Mouse (Mus musculus) midbrain, embryonic 15.5 days (tissue): ENCODE results near the gene Fbxw7. TPM values are rescaled to one million over a fixed set of nuclear protein-coding genes. Genes with fewer than 3 reads are reported as not detected.

Source experiments
- ATAC-seq: fragments of 200-750 bp; cut with Nextera tagmentation; replicated peaks from 2 replicates; pipeline ENCODE4 v1.8.0; 2017; ENCODE audit warnings: moderate TSS enrichment
- H3K27ac ChIP-seq: fragments of 300-500 bp; sonication (generic); 2 replicates; pipeline ENCODE4 v1.5.1; 2015; ENCODE audit warnings: mild to moderate bottlenecking, inconsistent platforms
- H3K27me3 ChIP-seq: fragments of 300-500 bp; sonication (generic); replicated peaks from 2 replicates; pipeline ENCODE4 v1.6.1; 2015; ENCODE audit warnings: inconsistent platforms
- H3K36me3 ChIP-seq: fragments of 300-500 bp; sonication (generic); replicated peaks from 2 replicates; pipeline ENCODE4 v1.6.1; 2015; ENCODE audit warnings: inconsistent platforms
- H3K4me1 ChIP-seq: fragments of 300-500 bp; sonication (generic); 2 replicates; pipeline ENCODE4 v1.6.1; 2015; ENCODE audit warnings: inconsistent platforms
- H3K4me2 ChIP-seq: fragments of 300-500 bp; sonication (generic); 2 replicates; pipeline ENCODE4 v1.6.1; 2015; ENCODE audit warnings: inconsistent platforms, mild to moderate bottlenecking, moderate library complexity
- H3K4me3 ChIP-seq: fragments of 300-500 bp; sonication (generic); 2 replicates; pipeline ENCODE4 v1.5.1; 2015; ENCODE audit warnings: mild to moderate bottlenecking, inconsistent platforms
- H3K9ac ChIP-seq: fragments of 300-500 bp; sonication (generic); 2 replicates; pipeline ENCODE4 v1.6.1; 2015; ENCODE audit warnings: mild to moderate bottlenecking, inconsistent platforms
- H3K9me3 ChIP-seq: fragments of 300-500 bp; sonication (generic); 2 replicates; pipeline ENCODE4 v1.6.1; 2016; ENCODE audit warnings: inconsistent platforms
- WGBS: fragments of 180-500 bp; shearing (Covaris S2); methylation state at CpG from one replicate; pipeline ENCODE4 v1.1.7; 2015; ENCODE audit warnings: mixed read lengths; 5-methylcytosine and 5-hydroxymethylcytosine counted together
- polyA plus RNA-seq: library from polyadenylated mRNA; unstranded; fragments of >200 nt; fragmentation: Nextera tagmentation; extraction: Ambion mirVana; gene quantifications from 2 replicates; pipeline ENCODE4 v1.2.1, GENCODE M21; 2015

Fbxw7 gene
- polyA plus RNA-seq, 1 experiment from 2014 or later = 28.1 TPM

GRCm38 (mm10) chr3:84808906-84809305, 6.2 kb upstream of the Fbxw7 start:
- Histone ChIP-seq H3K9me3 (no peaks in the 10 kb centered on the region), H3K27me3 (no peaks in the 10 kb centered on the region), H3K4me2 (no peak overlapping the region), H3K27ac (no peak overlapping the region), H3K4me3 (no peak overlapping the region), H3K36me3 (no peaks in the 10 kb centered on the region), H3K9ac (no peak overlapping the region), H3K4me1 (peaks cover 14% of the 10 kb centered on the region)
- no peak for ATAC-seq

GRCm38 (mm10) chr3:84810803-84811202, 4.3 kb upstream of the Fbxw7 start:
- Histone ChIP-seq H3K4me3 (no peak overlapping the region), H3K27ac (no peak overlapping the region), H3K9me3 (no peaks in the 10 kb centered on the region), H3K9ac (no peak overlapping the region), H3K4me1 (peaks cover 20% of the 10 kb centered on the region), H3K27me3 (no peaks in the 10 kb centered on the region), H3K4me2 (no peak overlapping the region), H3K36me3 (no peaks in the 10 kb centered on the region)
- ATAC-seq = no peak

GRCm38 (mm10) chr3:84813436-84814156, 1.5 kb upstream of the Fbxw7 start:
- peak; percentile 53; the same call in 1 of the 2 replicates for ATAC-seq
- peak overlapping the region; percentile 80 for H3K4me2 ChIP-seq
- H3K36me3 ChIP-seq = no peaks in the 10 kb centered on the region
- peak overlapping the region; percentile 95 for H3K27ac ChIP-seq
- H3K4me3 ChIP-seq = peak overlapping the region; percentile 67
- no peaks in the 10 kb centered on the region for H3K9me3 ChIP-seq
- peaks cover 32% of the 10 kb centered on the region for H3K4me1 ChIP-seq
- peak overlapping the region; percentile 68 for H3K9ac ChIP-seq
- H3K27me3 ChIP-seq = no peaks in the 10 kb centered on the region
- 1% methylated on average over 29 of the region's 29 CpGs for WGBS

DNA sequence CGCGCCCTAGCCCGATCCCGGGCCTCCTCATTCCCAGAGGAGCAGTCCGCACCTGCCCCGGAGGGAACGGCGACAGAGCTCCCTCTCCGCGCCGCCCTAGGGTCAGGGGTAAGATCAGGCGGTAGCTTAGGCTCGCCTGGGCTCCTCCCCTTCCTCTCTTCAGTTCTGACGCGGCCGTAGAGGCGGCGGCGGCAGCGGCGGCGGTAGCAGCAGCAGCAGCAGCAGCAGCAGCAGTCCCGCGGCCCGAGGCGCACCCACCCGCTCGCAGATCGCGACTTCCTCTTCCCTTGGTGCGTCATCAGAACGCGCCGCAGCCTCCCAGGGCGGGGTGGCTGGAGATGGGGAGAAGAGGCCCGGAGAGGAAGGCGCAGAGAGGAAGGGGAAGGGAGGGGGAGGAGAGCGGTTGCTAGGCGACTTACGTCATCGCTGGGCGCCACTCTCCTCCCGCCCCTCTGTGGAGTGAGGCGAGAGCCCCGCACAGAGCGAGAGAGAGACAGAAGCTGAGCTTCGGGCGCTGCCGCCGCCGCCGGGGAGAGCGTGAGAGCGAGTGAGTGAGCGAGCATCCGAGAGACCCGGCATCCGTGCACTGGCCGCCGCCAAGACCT, 809 bp upstream of the Fbxw7 start:
- WGBS = under 1% methylated on average over 56 of the region's 60 CpGs
- H3K27ac ChIP-seq = peak overlapping the region; percentile 95
- peaks cover 32% of the 10 kb centered on the region for H3K4me1 ChIP-seq
- H3K9ac ChIP-seq = peak overlapping the region; percentile 82
- H3K9me3 ChIP-seq = no peaks in the 10 kb centered on the region
- peak; percentile 98 for ATAC-seq
- peak overlapping the region; percentile 97 for H3K4me2 ChIP-seq
- no peaks in the 10 kb centered on the region for H3K27me3 ChIP-seq
- H3K36me3 ChIP-seq = no peaks in the 10 kb centered on the region
- H3K4me3 ChIP-seq = peak overlapping the region; percentile 67

GRCm38 (mm10) chr3:84815461-84815860, 393 bp downstream of the Fbxw7 start:
- Histone ChIP-seq H3K4me3 (peak overlapping the region; percentile 67), H3K4me1 (peaks cover 32% of the 10 kb centered on the region), H3K27ac (peak overlapping the region; percentile 95), H3K4me2 (peak overlapping the region; percentile 97), H3K9ac (peak overlapping the region; percentile 82), H3K9me3 (no peaks in the 10 kb centered on the region), H3K36me3 (no peaks in the 10 kb centered on the region), H3K27me3 (no peaks in the 10 kb centered on the region)
- no peak; the same call in 1 of the 2 replicates for ATAC-seq
- WGBS = under 1% methylated on average over 29 of the region's 29 CpGs

DNA sequence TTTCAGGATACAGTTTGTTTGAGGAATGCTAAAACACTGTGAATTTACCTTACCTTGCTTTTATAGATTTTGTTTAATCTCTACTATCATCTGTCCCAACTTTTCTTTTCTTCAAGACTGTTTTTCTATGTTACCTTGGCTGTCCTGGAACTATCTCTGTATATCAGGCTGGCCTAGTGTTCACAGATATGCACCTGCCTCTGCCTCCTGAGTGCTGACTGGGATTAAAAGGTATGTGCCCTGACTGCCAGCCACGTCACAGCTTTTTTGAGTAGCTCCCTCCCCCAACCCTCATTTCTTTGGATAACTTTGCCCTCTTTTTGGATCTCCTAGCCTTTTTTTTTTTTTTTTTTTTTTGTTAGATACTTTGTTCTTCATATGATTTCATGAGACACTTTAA, 1.9 kb downstream of the Fbxw7 start:
- Histone ChIP-seq H3K4me1 (peaks cover 32% of the 10 kb centered on the region), H3K4me3 (no peak overlapping the region), H3K27ac (no peak overlapping the region), H3K36me3 (no peaks in the 10 kb centered on the region), H3K9me3 (no peaks in the 10 kb centered on the region), H3K27me3 (no peaks in the 10 kb centered on the region), H3K9ac (no peak overlapping the region), H3K4me2 (no peak overlapping the region)
- 58% methylated on average over 1 of the region's 1 CpGs for WGBS
- no peak for ATAC-seq

DNA sequence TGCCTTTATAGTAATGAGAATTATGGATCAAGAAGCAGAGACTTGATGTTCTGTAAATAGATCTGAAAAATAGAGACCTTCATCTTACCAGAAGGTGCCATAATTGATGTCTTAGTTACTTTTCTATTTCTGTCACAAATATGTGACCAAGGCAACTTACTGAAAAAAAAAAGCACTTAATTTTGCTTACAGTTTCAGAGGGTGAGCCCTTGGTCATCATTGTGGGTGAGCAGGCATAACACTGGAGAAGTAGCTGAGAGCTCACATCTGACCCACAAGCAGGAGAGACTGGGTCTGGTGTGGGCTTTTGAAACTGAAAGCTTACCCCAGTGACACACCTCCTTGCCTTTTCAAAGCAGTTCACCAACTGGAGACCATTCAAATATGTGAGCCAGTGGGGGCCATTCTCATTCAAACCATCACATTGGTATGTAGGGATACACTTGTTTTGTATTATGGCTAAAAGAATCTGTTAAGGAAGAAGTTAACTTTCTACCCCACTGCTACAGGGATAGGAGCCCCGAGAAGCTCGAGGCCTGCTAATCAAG, 5.7 kb downstream of the Fbxw7 start:
- no peak overlapping the region for H3K4me3 ChIP-seq
- H3K9ac ChIP-seq = no peak overlapping the region
- H3K4me2 ChIP-seq = no peak overlapping the region
- H3K27ac ChIP-seq = no peak overlapping the region
- H3K36me3 ChIP-seq = no peaks in the 10 kb centered on the region
- H3K27me3 ChIP-seq = no peaks in the 10 kb centered on the region
- H3K4me1 ChIP-seq = peaks cover 13% of the 10 kb centered on the region
- whole genome bisulfite sequencing = 47% methylated on average over 2 of the region's 2 CpGs
- ATAC-seq = no peak
- H3K9me3 ChIP-seq = no peaks in the 10 kb centered on the region

GRCm38 (mm10) chr3:84825990-84826389, 10.9 kb downstream of the Fbxw7 start:
- H3K9me3 ChIP-seq = no peaks in the 10 kb centered on the region
- no peak overlapping the region for H3K4me2 ChIP-seq
- no peak overlapping the region for H3K27ac ChIP-seq
- no peaks in the 10 kb centered on the region for H3K27me3 ChIP-seq
- no peak overlapping the region for H3K4me3 ChIP-seq
- 54% methylated on average over 5 of the region's 5 CpGs for WGBS
- no peaks in the 10 kb centered on the region for H3K36me3 ChIP-seq
- 0 out of 2 replicates have a peak, but pooled peaks cover 4% of the 10 kb centered on the region for H3K4me1 ChIP-seq
- ATAC-seq = no peak
- no peak overlapping the region for H3K9ac ChIP-seq

- no peak overlapping the region for H3K4me2 ChIP-seq
- H3K27ac ChIP-seq = no peak overlapping the region
- 76% methylated on average over 3 of the region's 3 CpGs for WGBS
- H3K4me1 ChIP-seq = 0 out of 2 replicates have a peak, but pooled peaks cover 4% of the 10 kb centered on the region
- no peak for ATAC-seq
- H3K4me3 ChIP-seq = no peak overlapping the region
- H3K9me3 ChIP-seq = no peaks in the 10 kb centered on the region
- no peaks in the 10 kb centered on the region for H3K36me3 ChIP-seq
- no peaks in the 10 kb centered on the region for H3K27me3 ChIP-seq
- H3K9ac ChIP-seq = no peak overlapping the region
These were observed 11.3 kb downstream of the Fbxw7 start for GRCm38 (mm10) chr3:84826405-84826804.

DNA sequence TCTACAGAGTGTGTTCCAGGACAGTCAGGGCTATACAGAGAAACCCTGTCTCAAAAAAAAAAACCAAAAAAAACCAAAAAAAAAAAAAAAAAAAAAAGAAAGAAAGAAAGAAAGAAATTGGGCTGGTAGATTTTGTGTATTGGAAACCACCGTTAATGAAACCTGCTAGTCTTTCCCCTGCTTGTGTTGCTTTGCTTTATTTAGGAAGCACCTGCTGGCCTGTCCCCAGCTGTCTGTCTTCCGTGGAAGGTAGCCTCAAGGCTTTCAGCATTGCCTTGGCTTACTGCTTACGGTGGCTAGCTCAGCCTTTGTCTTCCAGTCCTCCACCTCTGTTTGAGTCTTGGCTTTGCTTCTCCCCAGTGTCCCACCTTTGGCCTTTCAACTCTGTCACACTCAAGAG, 11.9 kb downstream of the Fbxw7 start:
- Histone ChIP-seq H3K27me3 (no peaks in the 10 kb centered on the region), H3K9me3 (no peaks in the 10 kb centered on the region), H3K36me3 (no peaks in the 10 kb centered on the region), H3K4me1 (0 out of 2 replicates have a peak, but pooled peaks cover 4% of the 10 kb centered on the region), H3K9ac (no peak overlapping the region), H3K4me3 (no peak overlapping the region), H3K4me2 (no peak overlapping the region), H3K27ac (no peak overlapping the region)
- no peak for ATAC-seq
- 82% methylated on average over 3 of the region's 3 CpGs for WGBS

DNA sequence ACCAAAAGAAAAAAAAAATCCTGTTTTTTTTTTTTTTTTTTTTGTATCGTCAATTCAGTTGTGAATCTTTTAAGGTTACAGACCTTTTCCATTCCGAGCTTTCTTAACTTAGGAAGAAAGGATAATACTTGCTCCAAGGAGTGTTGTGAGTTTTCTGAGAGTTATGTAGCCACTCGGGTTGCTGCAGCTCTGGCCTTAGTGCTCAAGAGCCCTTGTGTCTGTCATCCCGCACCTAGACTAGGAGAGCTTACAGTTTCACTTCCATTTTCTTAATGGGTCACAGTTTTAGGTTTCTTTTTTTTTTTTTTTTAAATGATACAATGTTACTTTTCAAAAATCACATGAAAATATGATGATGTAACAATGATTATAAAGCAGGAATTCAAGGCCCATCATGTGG, 12.5 kb downstream of the Fbxw7 start:
- Histone ChIP-seq H3K27ac (no peak overlapping the region), H3K9ac (no peak overlapping the region), H3K4me3 (no peak overlapping the region), H3K4me2 (no peak overlapping the region), H3K36me3 (no peaks in the 10 kb centered on the region), H3K4me1 (0 out of 2 replicates have a peak, but pooled peaks cover 4% of the 10 kb centered on the region), H3K9me3 (no peaks in the 10 kb centered on the region), H3K27me3 (no peaks in the 10 kb centered on the region)
- WGBS = 93% methylated on average over 4 of the region's 4 CpGs
- no peak for ATAC-seq

GRCm38 (mm10) chr3:84829366-84829765, 14.3 kb downstream of the Fbxw7 start:
- Histone ChIP-seq H3K4me1 (0 out of 2 replicates have a peak, but pooled peaks cover 4% of the 10 kb centered on the region), H3K36me3 (no peaks in the 10 kb centered on the region), H3K9me3 (no peaks in the 10 kb centered on the region), H3K9ac (no peak overlapping the region), H3K27ac (no peak overlapping the region), H3K4me2 (no peak overlapping the region), H3K27me3 (no peaks in the 10 kb centered on the region), H3K4me3 (no peak overlapping the region)
- WGBS = 75% methylated on average over 1 of the region's 1 CpGs
- ATAC-seq = no peak
